Mouse (Mus musculus) urinary bladder, postnatal 4 days (tissue): Measurements from ENCODE around the gene Pate3.
"Not testable (repeated sequence)": the region's sequence is repeated elsewhere in the genome, so short reads cannot be mapped to it uniquely, and the experiment has no call there.

Experiments used
- DNase-seq, 2 experiments: peaks; one replicate each; pipeline ENCODE4 v3.0.0; 2021 to 2022; ENCODE audit warnings: low spot score in 2 of 2

The Pate3 gene

GRCm38 (mm10) chr9:35648102-35648501 is at the start of gene Pate3:
Gene Pate3 (minus strand): TSS chr9:35648202.
- DNase-seq: no peak

- no peak for DNase-seq
Observed at GRCm38 (mm10) chr9:35691924-35692323, 43.9 kb upstream of the Pate3 start.

GRCm38 (mm10) chr9:35687013-35687412 is 39.0 kb upstream of the Pate3 start, which contains the start of gene Pate1:
Gene Pate1 (minus strand): TSS chr9:35687390.
- no peak for DNase-seq

- DNase-seq: no peak
Observed at GRCm38 (mm10) chr9:35673557-35673956, 25.6 kb upstream of the Pate3 start.

GRCm38 (mm10) chr9:35632981-35633380 is 15.0 kb downstream of the Pate3 start:
- no peak for DNase-seq

- not testable (repeated sequence) for DNase-seq
Observed at GRCm38 (mm10) chr9:35616784-35617183, 31.2 kb downstream of the Pate3 start.

GRCm38 (mm10) chr9:35614005-35614404 is 34.0 kb downstream of the Pate3 start:
- DNase-seq: no peak

GRCm38 (mm10) chr9:35611841-35612240 is 36.2 kb downstream of the Pate3 start, which contains the start of gene Pate4:
Gene Pate4 (minus strand): TSS chr9:35611941.
- DNase-seq: no peak

- no peak for DNase-seq
Observed at GRCm38 (mm10) chr9:35607647-35608405, 40.2 kb downstream of the Pate3 start.
